Mouse (Mus musculus) kidney, postnatal 4 days (tissue): ENCODE measurements at regions not wholly inside any gene's neighbourhood (a gene's known extent, or its start where the extent isn't known, plus 50 kb on each side); places are given as distances from the start of the nearest gene placed in this dataset.

ENCODE experiments used
- DNase-seq, 2 experiments: peaks; one replicate each; pipeline ENCODE4 v3.0.0; 2021; ENCODE audit warnings: mixed read lengths in 2 of 2

- peak; percentile 79 to 83 for DNase-seq
Observed at GRCm38 (mm10) chr7:88544393-88544792, 114.3 kb downstream of the Rab38 start.

- no peak for DNase-seq
Observed at GRCm38 (mm10) chr7:88544976-88545654, 115.0 kb downstream of the Rab38 start.

GRCm38 (mm10) chr7:88575073-88575472 lies 145.0 kb downstream of the Rab38 start:
- DNase-seq = no peak

GRCm38 (mm10) chr7:88600781-88601180 lies 170.7 kb downstream of the Rab38 start:
- DNase-seq = no peak
